Mouse (Mus musculus): ENCODE results near the gene Mgat4a. TPM values are rescaled to one million over a fixed set of nuclear protein-coding genes. Genes with fewer than 3 reads are reported as not detected.
A peak's percentile ranks its signal among the peaks of the same experiment; 100 is the strongest.

The Mgat4a gene
- total and polyA plus RNA-seq, 3 experiments: 2.7 to 2.8 TPM; not detected in 1

GRCm38 (mm10) chr1:37401687-37402086, 139.1 kb downstream of the Mgat4a start:
- Histone ChIP-seq H3K27ac (ENCODE audit: control insufficient read depth, low read depth, low read length) (no peak overlapping the region), H3K27me3 (ENCODE audit: control insufficient read depth in 1 of 2, insufficient read depth in 2 of 2, low read length in 2 of 2) (no peaks in the 10 kb centered on the region), H3K9ac (ENCODE audit: control insufficient read depth, low read depth, low read length, poor library complexity, severe bottlenecking) (no peak overlapping the region), H3K79me2 (ENCODE audit: control insufficient read depth, insufficient read depth, low read length, poor library complexity) (no peaks in the 10 kb centered on the region), H3K4me3 (ENCODE audit: control insufficient read depth in 1 of 2, insufficient read depth in 1 of 2, low read depth in 2 of 2, low read length in 2 of 2) (no peak overlapping the region), H3K4me1 (ENCODE audit: control insufficient read depth in 1 of 2, insufficient read depth in 2 of 2, low read length in 2 of 2) (no peaks in the 10 kb centered on the region), H3K36me3 (ENCODE audit: control insufficient read depth in 1 of 2, insufficient read depth in 2 of 2, low read length in 2 of 2) (no peaks in the 10 kb centered on the region), H3K9me3 (replicated peaks; ENCODE audit: insufficient read depth, low read length) (no peaks in the 10 kb centered on the region)
- TF ChIP-seq MAFK (IDR thresholded peaks at IDR 0.05; ENCODE audit: borderline replicate concordance, low read depth, low read length): 0 out of 2 replicates have a peak, but pooled peaks have one; percentile 48
- TF ChIP-seq TBP (IDR thresholded peaks at IDR 0.05; ENCODE audit: low read depth, low read length): no peak
- no peak for TF ChIP-seq E2F4 (IDR thresholded peaks at IDR 0.05; ENCODE audit: borderline replicate concordance, low read depth, low read length)
- TF ChIP-seq CTCF (IDR thresholded peaks at IDR 0.05 in 2 of 3, conservative IDR thresholded peaks at IDR 0.05 in 1 of 3; ENCODE audit: control insufficient read depth in 1 of 3, insufficient read depth in 1 of 3, low read depth in 2 of 3, low read length in 3 of 3, poor library complexity in 1 of 3, severe bottlenecking in 1 of 3): peak; percentile 72 to 83 (median 82)
- peak; percentile 61 for TF ChIP-seq RAD21 (IDR thresholded peaks at IDR 0.05; ENCODE audit: low read depth, low read length)
- no peak for TF ChIP-seq CHD2 (IDR thresholded peaks at IDR 0.05; ENCODE audit: low read length)
- peak; percentile 53 for TF ChIP-seq ZC3H11A (IDR thresholded peaks at IDR 0.05; ENCODE audit: low read depth, low read length)
- no peak for TF ChIP-seq BHLHE40 (IDR thresholded peaks at IDR 0.05; ENCODE audit: borderline replicate concordance, low read depth, low read length)
- no peak for TF ChIP-seq RCOR1 (IDR thresholded peaks at IDR 0.05; ENCODE audit: low read depth, low read length)
- TF ChIP-seq NRF1 (IDR thresholded peaks at IDR 0.05; ENCODE audit: insufficient read depth, low read depth, low read length, poor library complexity, severe bottlenecking): no peak
- TF ChIP-seq SMC3 (IDR thresholded peaks at IDR 0.05; ENCODE audit: low read depth, low read length): peak; percentile 92
- TF ChIP-seq USF2 (IDR thresholded peaks at IDR 0.05; ENCODE audit: borderline replicate concordance in 1 of 2, insufficient read depth in 1 of 2, low read depth in 1 of 2, low read length in 2 of 2): no peak
- no peak for TF ChIP-seq MYB (IDR thresholded peaks at IDR 0.05; ENCODE audit: low read depth, low read length)
- no peak for TF ChIP-seq TCF12 (IDR thresholded peaks at IDR 0.05; ENCODE audit: low read depth, low read length)
- TF ChIP-seq HCFC1 (IDR thresholded peaks at IDR 0.05; ENCODE audit: low read depth, low read length): no peak
- TF ChIP-seq ZNF384 (IDR thresholded peaks at IDR 0.05; ENCODE audit: low read depth, low read length): no peak
- no peak for TF ChIP-seq KAT2A (conservative IDR thresholded peaks at IDR 0.05; ENCODE audit: low read depth, low read length)
- TF ChIP-seq ZKSCAN1 (IDR thresholded peaks at IDR 0.05; ENCODE audit: low read depth, low read length): no peak
- TF ChIP-seq TAL1 (IDR thresholded peaks at IDR 0.05; ENCODE audit: low read length): no peak
- TF ChIP-seq USF1 (IDR thresholded peaks at IDR 0.05; ENCODE audit: low read depth, low read length): no peak
- TF ChIP-seq POLR2A (IDR thresholded peaks at IDR 0.05; ENCODE audit: control insufficient read depth in 1 of 2, insufficient read depth in 1 of 2, low read depth in 1 of 2, low read length in 2 of 2, poor library complexity in 1 of 2): no peak
- no peak for TF ChIP-seq GATA1 (IDR thresholded peaks at IDR 0.05; ENCODE audit: low read depth, low read length)
- TF ChIP-seq CHD1 (IDR thresholded peaks at IDR 0.05; ENCODE audit: low read depth, low read length): no peak
- no peak for TF ChIP-seq GABPA (IDR thresholded peaks at IDR 0.05; ENCODE audit: low read depth, low read length)
- TF ChIP-seq ZMIZ1 (IDR thresholded peaks at IDR 0.05; ENCODE audit: low read depth, low read length): no peak
- TF ChIP-seq MAX (IDR thresholded peaks at IDR 0.05; ENCODE audit: low read length): no peak
- TF ChIP-seq POLR2AphosphoS5 (IDR thresholded peaks at IDR 0.05; ENCODE audit: borderline replicate concordance, low read depth, low read length): no peak
- DNase-seq (ENCODE audit: low read depth, low spot score): peak; percentile 71

Measured in MEL (cell line).